Mouse (Mus musculus) ES-Bruce4 (cell line): Measurements from ENCODE around the gene Golga4.

Experiments used
- CTCF ChIP-seq: IDR thresholded peaks from one replicate; pipeline ENCODE4 v1.8.1; 2011; ENCODE audit warnings: low read depth, low read length
- EP300 ChIP-seq: IDR thresholded peaks from 2 replicates; pipeline ENCODE4 v1.6.1; 2011; ENCODE audit warnings: low read depth, low read length; ENCODE audit not compliant: insufficient read depth

DNA sequence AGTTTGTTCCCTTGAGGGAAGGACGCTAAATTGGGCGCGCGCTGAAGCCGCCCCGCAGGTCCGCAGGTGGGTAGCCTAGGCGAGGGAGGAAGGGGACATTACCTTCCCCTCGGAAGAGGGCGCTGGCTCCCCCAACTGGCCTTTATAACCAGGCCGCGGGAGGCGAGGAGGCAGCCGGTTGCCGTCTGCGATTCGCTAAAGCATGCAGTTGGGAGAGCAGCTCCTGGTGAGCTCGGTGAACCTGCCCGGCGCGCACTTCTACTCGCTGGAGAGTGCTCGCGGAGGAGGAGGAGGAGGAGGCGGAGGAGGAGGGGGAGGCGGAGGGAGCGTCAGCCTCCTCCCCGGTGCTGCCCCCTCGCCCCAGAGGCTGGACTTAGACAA lies 27.6 kb upstream of the Golga4 start:
- 0 out of 2 replicates have a peak, but pooled peaks have one; percentile 11 for TF ChIP-seq EP300
- TF ChIP-seq CTCF = peak; percentile 61
